Mouse (Mus musculus): Measurements from ENCODE around the gene Vma21. TPM values are rescaled to one million over a fixed set of nuclear protein-coding genes. Genes with fewer than 3 reads are reported as not detected.

Gene Vma21
- 10 to 100 TPM; 32.1 to 39.3 (median 36.1) TPM for total RNA-seq (2022)

DNA sequence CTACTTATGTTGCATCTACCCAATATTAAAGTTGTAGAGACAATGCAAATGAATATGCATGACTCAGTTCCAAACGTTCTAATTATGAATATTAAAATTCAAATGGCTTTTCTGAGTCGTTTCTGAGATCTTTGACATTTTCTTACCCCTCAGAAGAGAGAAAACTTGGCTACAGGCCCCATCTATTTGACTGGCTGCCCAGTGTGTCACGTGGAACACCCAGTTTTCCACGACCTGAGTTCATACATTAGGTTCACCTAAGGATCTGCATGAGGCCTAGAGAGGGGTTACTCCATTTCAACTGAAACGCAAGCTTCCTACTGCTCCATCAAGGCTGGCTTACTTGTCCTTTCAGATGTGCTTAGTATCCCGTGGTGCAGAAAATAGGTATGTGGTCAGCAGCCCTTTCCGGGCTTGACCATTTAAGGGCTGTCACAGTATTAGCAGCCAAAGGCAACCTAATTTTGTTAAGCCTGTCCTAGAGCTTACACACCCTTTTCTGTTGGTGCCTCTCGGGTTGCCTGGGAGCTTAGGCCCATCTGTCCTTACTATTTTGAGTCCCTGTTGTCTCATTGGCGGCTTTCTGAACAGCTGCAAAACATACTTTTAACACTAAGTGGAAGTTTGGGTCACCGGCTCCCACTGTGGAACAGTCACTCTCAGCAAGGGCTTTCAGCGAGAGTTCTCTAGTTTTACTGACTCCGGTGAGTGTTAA lies at the start of gene Vma21:
Gene Vma21 (plus strand): TSS at position 294 of the 715 bp plus-strand sequence.
- DNase-seq (ENCODE audit: low spot score in 2 of 2) = no peak

DNA sequence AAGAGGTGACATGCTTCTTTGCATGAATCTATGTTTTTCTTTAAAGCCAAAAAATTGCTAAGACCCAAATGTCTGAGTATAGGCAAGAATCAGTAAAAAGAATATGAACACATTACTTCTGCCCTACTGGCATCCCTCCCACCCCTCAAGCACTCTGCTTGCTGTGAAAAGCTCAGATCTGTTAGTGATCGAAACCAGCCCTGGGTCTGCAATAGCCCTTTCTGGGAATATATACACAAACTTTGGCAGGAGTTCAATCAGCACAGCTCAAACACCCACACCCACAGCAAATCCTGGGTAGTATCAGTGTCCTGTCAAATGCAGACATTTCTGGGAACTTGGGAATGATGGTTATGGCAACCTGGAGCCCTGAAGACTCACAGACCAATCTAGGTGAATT lies 47.8 kb upstream of the Vma21 start:
- DNase-seq (ENCODE audit: low spot score in 2 of 2) = no peak

DNA sequence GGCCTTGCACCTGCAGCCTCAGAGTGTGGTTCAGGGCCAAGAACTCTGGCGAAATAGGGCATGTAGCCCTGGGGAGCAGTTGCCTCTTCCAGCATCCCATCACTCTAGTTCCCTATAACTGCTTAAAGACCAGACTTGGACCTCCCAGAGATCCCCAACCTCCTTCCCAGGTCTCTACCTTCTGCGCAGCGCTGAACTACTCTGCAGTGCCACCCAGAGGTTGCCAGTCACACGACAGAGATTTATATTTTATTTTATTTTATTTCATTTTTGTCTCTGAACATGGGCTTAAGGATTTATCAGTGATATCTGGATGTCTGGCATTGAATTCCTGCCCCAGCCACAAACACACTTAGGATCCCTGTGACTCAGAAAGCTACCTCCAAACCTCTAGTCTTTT lies 24.6 kb upstream of the Vma21 start:
- no peak for DNase-seq (ENCODE audit: low spot score in 2 of 2)

DNA sequence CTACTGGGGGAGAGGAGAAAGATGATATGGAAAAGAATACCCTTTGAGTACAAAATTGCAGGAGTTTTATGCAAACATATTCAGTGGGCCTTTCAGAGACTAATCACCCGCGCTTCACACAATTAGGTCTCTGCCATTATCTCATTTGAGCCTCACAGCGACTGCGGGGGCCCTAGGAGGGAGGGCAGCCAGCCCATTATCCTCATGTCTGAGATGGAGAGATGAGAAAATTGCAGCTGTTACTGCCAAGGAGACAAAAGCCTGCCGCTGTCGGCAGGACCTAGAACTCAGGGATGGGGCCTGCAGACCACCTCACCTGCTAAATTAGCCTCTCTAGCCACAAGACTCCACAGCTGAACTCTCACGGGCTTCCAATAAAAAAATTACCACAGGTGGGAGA lies 18.0 kb upstream of the Vma21 start:
- DNase-seq (ENCODE audit: low spot score in 2 of 2) = no peak

DNA sequence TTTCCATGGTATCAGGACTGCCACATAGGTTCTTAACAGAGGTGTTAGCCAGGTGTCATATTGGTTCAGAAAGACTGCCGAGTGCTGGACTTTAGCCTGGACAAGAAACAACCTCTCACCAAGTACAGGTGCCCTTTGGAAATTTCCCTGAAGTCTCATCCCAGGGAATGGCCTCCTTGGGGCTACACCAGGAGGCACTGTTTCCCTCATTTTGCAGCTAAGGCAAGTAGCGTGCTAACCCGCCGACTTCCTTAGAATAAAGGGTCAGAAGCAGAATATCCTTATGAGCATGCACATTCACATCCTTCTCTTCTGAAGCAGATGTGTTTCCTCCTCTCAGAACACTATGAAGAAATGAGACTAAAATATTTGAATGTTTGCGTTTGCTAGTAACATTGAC lies 16.8 kb upstream of the Vma21 start:
- DNase-seq (ENCODE audit: low spot score in 2 of 2) = no peak

DNA sequence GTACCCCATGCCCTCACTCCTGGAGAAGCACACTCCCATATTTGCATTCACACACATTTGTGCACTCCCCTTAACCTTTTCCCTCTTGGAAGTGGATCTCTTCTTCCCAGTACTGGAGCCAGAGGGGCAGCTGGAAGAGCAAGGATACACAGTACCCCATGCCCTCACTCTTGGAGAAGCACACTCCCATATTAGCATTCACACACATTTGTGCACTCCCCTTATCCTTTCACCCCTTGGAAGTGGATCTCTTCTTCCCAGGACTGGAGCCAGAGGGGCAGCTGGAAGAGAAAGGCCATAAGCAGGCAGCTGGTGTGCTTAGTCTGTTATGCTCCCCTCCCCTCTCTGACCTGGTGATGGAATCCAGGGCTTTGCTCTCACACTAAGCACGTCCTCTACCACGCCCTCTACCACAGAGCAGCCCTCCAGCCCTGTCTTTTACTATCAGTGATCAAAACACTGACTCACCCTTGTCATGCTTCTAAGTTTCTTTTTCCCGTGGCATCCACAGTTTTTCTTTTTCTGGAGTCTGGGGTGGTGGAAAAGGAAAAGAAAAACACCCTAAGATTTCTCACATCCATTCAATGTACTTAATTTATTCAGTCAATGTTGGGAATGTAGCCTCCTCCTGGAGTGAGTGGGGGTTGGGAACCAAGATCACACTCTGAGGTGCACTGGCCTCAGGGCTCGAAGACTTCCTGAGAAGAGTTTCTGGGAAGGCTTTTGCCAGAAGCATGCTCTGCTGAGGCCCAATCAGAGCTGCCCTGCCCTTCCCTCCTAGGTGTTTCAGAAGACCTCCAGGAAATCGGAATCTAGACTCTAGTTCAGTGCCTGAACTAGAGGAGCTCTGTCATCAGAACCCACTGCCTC lies 3.5 kb upstream of the Vma21 start:
- DNase-seq (ENCODE audit: low spot score in 2 of 2) = no peak

DNA sequence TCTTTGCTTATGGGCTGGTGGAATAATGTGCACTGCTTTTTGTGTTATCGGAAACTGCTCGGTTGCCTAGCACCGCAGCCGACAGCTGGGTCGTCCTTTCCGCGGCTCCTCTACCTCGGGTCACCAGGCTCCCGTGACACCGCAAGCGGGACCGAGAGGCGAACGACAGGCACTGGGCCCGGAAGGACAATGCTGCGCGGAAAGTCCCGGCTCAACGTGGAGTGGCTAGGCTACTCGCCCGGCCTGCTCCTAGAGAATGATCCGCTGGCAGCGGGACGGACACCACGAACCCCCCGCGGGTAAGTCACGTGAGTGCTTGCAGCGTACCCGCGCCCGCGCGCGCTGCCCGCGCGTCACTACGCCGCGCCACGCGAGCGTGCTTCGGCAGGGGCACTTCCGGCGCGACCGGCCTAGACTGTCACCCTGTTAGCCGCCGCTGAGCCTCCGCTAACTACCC lies 705 bp downstream of the Vma21 start:
- DNase-seq (ENCODE audit: low spot score in 2 of 2) = peak; percentile 70 to 84

DNA sequence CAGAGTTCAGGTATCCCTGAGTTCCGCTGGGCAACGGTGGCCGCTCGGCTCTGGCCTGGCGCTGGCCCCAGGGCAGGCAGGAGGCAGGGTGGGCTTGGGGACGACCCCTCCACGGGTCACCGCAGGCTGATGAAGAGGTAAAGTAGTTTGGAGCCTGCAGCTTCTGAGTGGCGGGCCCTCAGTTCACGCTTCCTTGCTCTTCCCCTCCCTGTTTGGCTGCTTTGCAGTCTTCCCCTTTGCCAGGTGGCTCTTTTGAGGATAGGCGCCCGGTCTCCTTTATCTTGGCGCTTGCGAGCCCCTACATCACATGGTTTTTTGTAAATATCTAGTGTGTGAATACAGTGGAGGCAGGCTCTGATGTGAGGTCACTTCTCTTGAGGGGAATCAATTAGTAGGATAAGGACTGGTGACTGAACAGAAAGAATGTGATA lies 1.2 kb downstream of the Vma21 start:
- DNase-seq (ENCODE audit: low spot score in 2 of 2) = no peak

DNA sequence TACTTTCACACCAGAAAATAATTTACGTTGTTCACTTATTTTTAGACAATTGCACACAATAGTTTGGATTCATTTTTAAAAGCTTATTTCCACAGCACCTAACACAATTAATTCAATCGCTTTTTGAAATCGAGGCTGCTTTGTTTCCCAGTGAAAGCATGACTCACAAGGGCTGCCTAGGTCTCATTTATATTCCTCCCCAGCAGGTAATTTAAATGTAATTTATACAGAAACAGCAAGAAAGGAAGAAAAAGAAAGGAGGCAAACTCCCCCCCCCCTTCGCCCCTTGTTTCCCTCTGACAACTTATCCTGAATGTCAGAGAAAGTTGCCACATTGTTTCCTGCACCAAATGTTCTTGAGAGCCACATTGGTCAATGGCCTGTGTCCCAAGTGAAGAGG lies 23.2 kb downstream of the Vma21 start:
- DNase-seq (ENCODE audit: low spot score in 2 of 2) = no peak

DNA sequence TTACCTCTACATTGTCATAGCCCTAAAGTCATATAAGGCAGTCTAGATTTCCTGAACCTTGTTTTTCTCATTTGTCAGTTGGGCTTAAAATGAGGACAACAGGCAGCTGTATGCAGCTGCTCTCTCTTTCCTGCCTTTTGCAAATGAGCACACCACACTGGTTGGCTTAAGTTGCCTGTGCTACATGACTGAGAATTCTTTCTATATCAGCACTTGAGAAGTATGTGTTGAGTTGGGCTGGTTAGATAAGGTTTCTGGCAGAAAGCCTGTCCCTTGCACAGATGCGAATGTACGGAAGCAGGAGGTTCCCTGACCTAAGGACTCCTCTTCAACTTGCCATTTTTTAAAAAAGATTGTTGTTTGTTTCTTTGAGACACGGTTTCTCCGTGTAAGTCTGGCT lies 31.0 kb downstream of the Vma21 start:
- DNase-seq (ENCODE audit: low spot score in 2 of 2) = no peak

DNA sequence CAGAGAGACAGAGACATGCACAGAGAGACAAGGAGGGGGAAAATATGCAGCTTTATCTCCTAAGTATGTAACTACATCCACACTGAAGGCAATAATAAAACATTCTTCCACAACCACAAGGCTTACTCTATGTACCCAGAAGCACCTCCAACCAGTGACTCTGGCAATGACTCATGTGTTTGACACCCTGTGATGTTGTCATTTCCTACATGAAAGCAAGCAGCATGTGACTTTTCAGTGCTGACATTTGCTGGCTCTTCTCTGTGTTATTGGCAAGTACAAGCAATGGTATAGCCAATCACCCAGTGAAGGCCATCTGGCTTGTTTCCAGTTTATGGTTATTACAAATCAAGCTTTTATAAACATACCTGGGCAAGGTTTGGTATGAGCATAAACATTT lies 38.1 kb downstream of the Vma21 start:
- no peak for DNase-seq (ENCODE audit: low spot score in 2 of 2)

Other genes with a start within 250 kb of the Vma21 start
- 1 to 10 TPM in 1 of 4 experiments, under 1 TPM in 2, not detected in 1; 0.78 to 1.4 (median 0.87) TPM for gene Gpr50, start 152.3 kb upstream of the Vma21 start, total RNA-seq (2022)
- gene Gm1141, start 105.1 kb downstream of the Vma21 start, total RNA-seq (2022) = under 1 TPM; 0.28 to 0.80 (median 0.47) TPM
- 10 to 100 TPM; 28.2 to 33.4 (median 29.9) TPM for gene Prrg3, start 146.7 kb downstream of the Vma21 start, total RNA-seq (2022)
- gene Fate1, start 157.1 kb downstream of the Vma21 start, total RNA-seq (2022) = under 1 TPM in 3 of 4 experiments, not detected in 1; 0.41 to 0.56 (median 0.55) TPM
- gene Cnga2, start 175.9 kb downstream of the Vma21 start, total RNA-seq (2022) = under 1 TPM in 2 of 4 experiments, not detected in 2; 0.15 to 0.21 TPM